Mouse (Mus musculus): ENCODE measurements at regions not wholly inside any gene's neighbourhood (a gene's known extent, or its start where the extent isn't known, plus 50 kb on each side); places are given as distances from the start of the nearest gene placed in this dataset. TPM values are rescaled to one million over a fixed set of nuclear protein-coding genes. Genes with fewer than 3 reads are reported as not detected.

DNA sequence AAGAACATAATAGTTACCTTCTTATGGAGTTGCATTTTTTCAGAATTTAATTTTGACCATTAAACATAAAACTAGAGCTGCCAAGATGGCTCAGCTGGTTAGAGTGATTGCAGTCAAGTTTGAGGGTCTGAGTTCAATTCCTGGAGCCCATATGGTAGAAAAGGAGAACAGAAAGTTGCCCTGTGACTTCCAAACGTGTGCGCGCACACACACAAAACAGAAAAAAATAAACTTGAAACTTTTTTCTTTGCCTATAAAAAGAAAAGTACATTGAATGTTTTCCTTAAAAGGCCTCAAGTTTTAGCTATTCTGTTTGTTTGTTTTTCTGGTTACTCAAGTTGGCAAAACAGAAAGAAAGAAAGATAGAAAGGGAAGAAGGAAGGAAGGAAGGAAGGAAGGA is 59.2 kb upstream of the Ankrd50 start:
- H3K36me3 ChIP-seq (ENCODE audit: poor library complexity, severe bottlenecking): no peaks in the 10 kb centered on the region
- H3K9me3 ChIP-seq (replicated peaks): no peaks in the 10 kb centered on the region
- H3K27me3 ChIP-seq: no peaks in the 10 kb centered on the region
- H3K4me1 ChIP-seq: no peaks in the 10 kb centered on the region
- H3K9ac ChIP-seq: no peak overlapping the region
- no peak for ATAC-seq
- no peak overlapping the region for H3K4me3 ChIP-seq
- H3K27ac ChIP-seq: no peak overlapping the region
- no peak overlapping the region for H3K4me2 ChIP-seq
- 93% methylated on average over 3 of the region's 3 CpGs for WGBS

DNA sequence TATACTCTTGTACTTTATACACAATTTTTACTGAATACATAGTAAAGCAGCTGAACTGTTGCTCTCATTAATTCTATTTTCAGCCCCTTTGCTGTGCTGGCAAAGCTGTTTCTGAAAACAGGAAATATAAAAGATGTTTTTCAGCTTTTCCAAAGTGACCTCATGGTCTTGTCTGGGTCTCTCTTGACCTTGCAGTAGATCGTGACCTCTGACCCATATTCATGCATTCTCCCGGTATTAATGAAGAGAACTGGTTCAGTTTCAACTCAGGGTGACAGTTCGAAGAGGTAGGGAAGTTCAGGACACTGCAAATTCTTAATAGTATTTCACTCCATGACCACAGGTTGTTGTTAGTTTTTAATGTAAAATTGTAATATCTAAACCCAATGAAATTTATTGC is 56.7 kb upstream of the Ankrd50 start:
- no peak for ATAC-seq
- Histone ChIP-seq H3K27ac (no peak overlapping the region), H3K9ac (no peak overlapping the region), H3K4me3 (no peak overlapping the region), H3K36me3 (ENCODE audit: poor library complexity, severe bottlenecking) (no peaks in the 10 kb centered on the region), H3K4me1 (no peaks in the 10 kb centered on the region), H3K4me2 (no peak overlapping the region), H3K27me3 (no peaks in the 10 kb centered on the region), H3K9me3 (replicated peaks) (no peaks in the 10 kb centered on the region)
- 84% methylated on average over 3 of the region's 3 CpGs for WGBS

DNA sequence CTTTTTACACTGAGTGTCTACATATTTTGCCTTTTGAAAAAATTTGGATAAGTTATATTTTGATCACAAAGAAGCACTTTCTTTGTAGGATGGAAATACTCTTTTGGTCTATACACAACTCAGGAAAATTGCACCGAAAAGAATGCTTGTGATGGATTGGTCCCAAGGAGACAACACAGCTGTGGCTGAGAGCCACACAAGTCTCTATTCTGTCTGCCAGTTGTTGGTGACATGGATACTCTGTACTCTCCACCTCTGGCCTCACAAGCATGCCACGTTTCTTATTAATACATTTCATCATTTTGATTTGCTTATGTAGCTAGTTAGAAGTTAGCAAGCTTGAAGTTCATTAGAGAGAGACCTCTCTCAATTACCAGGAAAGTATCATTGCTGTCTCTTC is 53.7 kb upstream of the Ankrd50 start:
- 87% methylated on average over 2 of the region's 2 CpGs for WGBS
- Histone ChIP-seq H3K9ac (no peak overlapping the region), H3K4me2 (no peak overlapping the region)

DNA sequence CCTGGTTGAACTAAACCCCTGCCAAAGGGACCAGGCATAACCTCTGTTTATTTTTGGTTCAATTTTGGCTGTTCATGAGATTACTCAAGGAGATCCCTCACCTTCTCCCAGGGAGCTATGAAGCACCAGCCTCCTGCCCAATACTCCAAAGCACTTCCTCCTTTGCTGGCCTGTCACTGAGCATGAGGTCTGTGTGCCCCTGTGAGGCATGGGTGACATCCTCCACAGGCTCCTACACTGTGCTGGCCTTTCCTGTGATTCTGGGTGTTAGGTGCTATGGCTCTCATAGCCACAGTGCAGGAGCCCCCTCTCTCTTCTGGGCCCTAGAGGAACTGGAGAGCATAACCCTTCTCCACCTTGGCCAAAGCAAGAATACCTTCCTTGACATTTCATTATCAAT is 53.1 kb upstream of the Ankrd50 start:
- Histone ChIP-seq H3K27me3 (no peaks in the 10 kb centered on the region), H3K36me3 (ENCODE audit: poor library complexity, severe bottlenecking) (no peaks in the 10 kb centered on the region), H3K4me1 (no peaks in the 10 kb centered on the region), H3K9me3 (replicated peaks) (no peaks in the 10 kb centered on the region), H3K27ac (no peak overlapping the region), H3K9ac (no peak overlapping the region), H3K4me2 (no peak overlapping the region), H3K4me3 (no peak overlapping the region)
- ATAC-seq: no peak

More for the DNA sequence above, 53.7 kb upstream of the Ankrd50 start:
- Histone ChIP-seq H3K4me3 (no peak overlapping the region), H3K36me3 (ENCODE audit: poor library complexity, severe bottlenecking) (no peaks in the 10 kb centered on the region), H3K9me3 (replicated peaks) (no peaks in the 10 kb centered on the region), H3K27ac (no peak overlapping the region), H3K27me3 (no peaks in the 10 kb centered on the region), H3K4me1 (no peaks in the 10 kb centered on the region)
- ATAC-seq: no peak

Small RNA genes lying in the stretch of these regions (microRNA-seq; reads per million reads assigned to microRNA genes)
- not detected for gene Gm24462
